Mouse (Mus musculus) testis, adult 2 months (tissue): ENCODE results near the gene 1700023F06Rik. TPM values are rescaled to one million over a fixed set of nuclear protein-coding genes. Genes with fewer than 3 reads are reported as not detected.

ENCODE experiments used
- H3K27ac ChIP-seq: fragments of 200-500 bp; 2 replicates; pipeline ENCODE4 v1.5.1; 2012; ENCODE audit warnings: low read depth, low read length; ENCODE audit not compliant: control insufficient read depth, insufficient read depth
- H3K27me3 ChIP-seq: fragments of 200-500 bp; 2 replicates; pipeline ENCODE4 v1.6.1; 2012; ENCODE audit warnings: mild to moderate bottlenecking, low read length, moderate library complexity; ENCODE audit not compliant: control insufficient read depth, insufficient read depth
- H3K36me3 ChIP-seq: fragments of 200-500 bp; 2 replicates; pipeline ENCODE4 v1.6.1; 2012; ENCODE audit warnings: mild to moderate bottlenecking, low read length; ENCODE audit not compliant: control insufficient read depth, insufficient read depth
- H3K4me1 ChIP-seq: fragments of 200-500 bp; 2 replicates; pipeline ENCODE4 v1.6.1; 2012; ENCODE audit warnings: low read length; ENCODE audit not compliant: control insufficient read depth, insufficient read depth
- H3K4me3 ChIP-seq: fragments of 200-500 bp; 2 replicates; pipeline ENCODE4 v1.5.1; 2012; ENCODE audit warnings: low read depth, mild to moderate bottlenecking, low read length, moderate library complexity, mixed read lengths; ENCODE audit not compliant: control insufficient read depth
- CTCF ChIP-seq: fragments of 200-500 bp; IDR thresholded peaks from 2 replicates; pipeline ENCODE4 v1.5.1; 2012; ENCODE audit warnings: low read depth, mild to moderate bottlenecking, inconsistent platforms, low read length, moderate library complexity; ENCODE audit not compliant: control insufficient read depth, insufficient read depth, insufficient replicate concordance
- POLR2A ChIP-seq: fragments of 200-500 bp; IDR thresholded peaks from 2 replicates; pipeline ENCODE4 v1.6.1; 2012; ENCODE audit warnings: low read depth, mild to moderate bottlenecking, inconsistent platforms, low read length, moderate library complexity; ENCODE audit not compliant: control insufficient read depth
- polyA plus RNA-seq: library from polyadenylated mRNA; depleted of rRNA; stranded (reverse); fragments of >200 nt; gene quantifications from 2 replicates; pipeline ENCODE4 v1.2.3, GENCODE M21; 2012; rRNA removed

Gene 1700023F06Rik
- 451 and 466 TPM in 2 replicates for polyA plus RNA-seq

DNA sequence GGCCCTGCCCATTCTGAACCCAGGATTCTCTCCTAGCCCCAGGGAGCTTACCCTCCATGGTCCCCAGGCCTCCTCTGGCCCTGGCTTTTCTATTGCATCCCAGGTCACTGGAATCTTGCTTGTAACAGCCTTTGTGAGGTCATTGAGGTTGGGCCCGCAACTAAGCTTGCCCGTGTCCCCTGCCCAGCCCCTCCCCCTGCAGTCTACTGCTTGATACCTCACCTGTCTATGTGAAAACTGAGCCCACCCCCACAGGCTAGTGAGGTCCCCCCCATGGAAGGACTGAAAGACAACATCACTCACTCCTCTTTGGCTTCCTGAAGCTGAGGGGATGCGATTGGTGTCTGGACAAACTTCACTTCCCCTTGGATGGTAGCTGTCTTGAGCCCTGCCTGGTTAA is at the start of gene 1700023F06Rik:
Gene 1700023F06Rik, minus strand, starts transcription at position 101 of the 400 bp plus-strand sequence.
- no peak within 1 kb of the TSS for H3K27ac ChIP-seq
- no peaks in the 10 kb centered on the region for H3K36me3 ChIP-seq
- H3K4me3 ChIP-seq: peak within 1 kb of the TSS; percentile 87
- no peaks in the 10 kb centered on the region for H3K27me3 ChIP-seq
- H3K4me1 ChIP-seq: no peaks in the 10 kb centered on the region
- TF ChIP-seq CTCF (no peak), POLR2A (peak; percentile 77; the same call in 1 of the 2 replicates)

DNA sequence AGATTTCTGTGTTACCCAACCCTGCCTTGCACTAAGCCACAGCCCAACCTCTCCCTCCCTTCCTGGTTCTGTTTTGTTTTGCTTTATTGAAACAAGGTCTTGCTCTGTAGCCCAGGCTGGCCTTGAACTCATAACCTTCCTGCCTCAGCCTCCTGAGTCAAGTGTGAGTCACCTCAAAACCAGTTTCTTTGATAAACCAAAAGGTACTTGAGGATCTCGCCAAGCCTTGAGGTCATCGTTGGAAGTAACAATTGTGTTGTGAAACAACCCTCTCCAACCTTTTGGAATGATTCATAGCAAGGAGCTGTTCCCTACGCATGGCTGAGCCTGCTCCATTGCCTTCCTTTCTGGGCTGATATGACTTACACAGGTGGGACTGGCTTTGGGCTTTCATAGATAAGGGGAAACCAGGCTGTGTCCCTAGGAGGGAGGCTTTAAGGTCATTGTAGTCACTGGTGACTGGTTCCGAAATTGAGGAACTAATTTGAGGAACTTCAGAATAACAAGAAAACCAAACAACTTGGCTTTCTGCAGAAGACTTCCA is 49.7 kb upstream of the 1700023F06Rik start:
- no peak overlapping the region for H3K27ac ChIP-seq
- H3K4me3 ChIP-seq: no peak overlapping the region
- H3K27me3 ChIP-seq: no peaks in the 10 kb centered on the region
- H3K4me1 ChIP-seq: no peaks in the 10 kb centered on the region
- no peaks in the 10 kb centered on the region for H3K36me3 ChIP-seq
- TF ChIP-seq POLR2A: no peak
- no peak for TF ChIP-seq CTCF

DNA sequence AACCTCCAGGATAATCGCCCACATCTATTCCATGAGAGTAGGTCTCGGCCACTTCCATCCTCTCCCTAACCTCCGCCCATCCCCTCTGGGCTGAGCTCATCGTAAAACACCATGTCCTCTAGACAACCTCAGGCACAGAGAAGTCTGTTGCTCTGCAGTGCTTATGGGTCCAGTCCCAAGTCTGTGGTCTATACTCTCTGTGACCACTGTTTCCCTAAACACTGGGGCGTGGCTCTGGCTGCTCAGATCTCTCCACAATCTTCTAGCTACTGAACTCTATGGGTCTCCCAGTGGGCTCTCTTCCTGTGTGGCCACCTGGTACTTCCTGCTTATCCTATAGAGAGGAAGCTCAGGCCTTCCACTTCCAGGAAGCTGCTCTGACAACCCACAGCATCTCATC is 45.2 kb upstream of the 1700023F06Rik start:
- Histone ChIP-seq H3K27me3 (no peaks in the 10 kb centered on the region), H3K4me3 (no peak overlapping the region), H3K36me3 (no peaks in the 10 kb centered on the region), H3K4me1 (no peaks in the 10 kb centered on the region), H3K27ac (no peak overlapping the region)
- TF ChIP-seq POLR2A: no peak
- TF ChIP-seq CTCF: no peak

DNA sequence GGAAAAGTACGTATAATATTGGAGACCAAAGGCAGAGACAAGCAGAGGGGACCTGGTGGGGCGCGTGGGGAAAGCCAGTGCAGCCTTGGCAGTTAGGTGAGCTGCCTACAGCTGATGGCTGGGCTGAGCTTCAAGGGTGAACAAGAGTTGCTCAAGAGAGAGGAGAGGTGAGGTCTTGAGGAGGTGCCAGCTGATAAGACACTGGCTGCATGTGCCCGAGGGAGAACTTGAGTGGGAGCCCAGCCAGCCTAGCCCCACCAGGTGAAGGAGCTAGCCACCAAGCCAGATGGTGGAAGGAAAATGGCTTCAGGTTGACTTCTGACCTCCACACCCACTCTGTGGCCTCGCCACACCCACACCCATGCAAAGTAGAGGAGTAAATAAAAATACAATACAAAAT is 44.0 kb upstream of the 1700023F06Rik start:
- H3K27me3 ChIP-seq: no peaks in the 10 kb centered on the region
- TF ChIP-seq POLR2A: no peak
- TF ChIP-seq CTCF: no peak
- no peaks in the 10 kb centered on the region for H3K4me1 ChIP-seq
- H3K4me3 ChIP-seq: no peak overlapping the region
- H3K36me3 ChIP-seq: no peaks in the 10 kb centered on the region
- H3K27ac ChIP-seq: no peak overlapping the region

DNA sequence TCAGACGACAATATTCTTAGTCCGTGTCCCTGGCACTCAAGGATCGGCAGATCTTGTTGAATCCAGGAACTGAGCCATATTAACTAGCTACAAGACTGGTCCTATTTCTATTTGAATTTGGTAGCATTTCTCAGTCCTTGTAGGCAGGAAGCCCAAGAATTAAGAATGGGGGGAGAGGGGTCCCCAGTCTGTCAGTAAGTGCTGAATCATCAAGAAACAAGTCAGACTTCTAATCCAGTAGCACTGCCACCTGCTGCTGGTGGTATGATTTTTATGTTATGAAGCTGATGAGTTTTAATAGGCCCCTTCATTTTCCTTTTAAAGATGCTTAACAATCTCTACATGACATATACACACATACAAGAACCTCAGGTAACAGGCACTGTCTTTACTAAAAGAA is 42.0 kb upstream of the 1700023F06Rik start:
- TF ChIP-seq POLR2A (no peak), CTCF (no peak)
- H3K27me3 ChIP-seq: no peaks in the 10 kb centered on the region
- H3K4me1 ChIP-seq: peaks cover 2% of the 10 kb centered on the region
- no peak overlapping the region for H3K4me3 ChIP-seq
- H3K36me3 ChIP-seq: no peaks in the 10 kb centered on the region
- no peak overlapping the region for H3K27ac ChIP-seq

DNA sequence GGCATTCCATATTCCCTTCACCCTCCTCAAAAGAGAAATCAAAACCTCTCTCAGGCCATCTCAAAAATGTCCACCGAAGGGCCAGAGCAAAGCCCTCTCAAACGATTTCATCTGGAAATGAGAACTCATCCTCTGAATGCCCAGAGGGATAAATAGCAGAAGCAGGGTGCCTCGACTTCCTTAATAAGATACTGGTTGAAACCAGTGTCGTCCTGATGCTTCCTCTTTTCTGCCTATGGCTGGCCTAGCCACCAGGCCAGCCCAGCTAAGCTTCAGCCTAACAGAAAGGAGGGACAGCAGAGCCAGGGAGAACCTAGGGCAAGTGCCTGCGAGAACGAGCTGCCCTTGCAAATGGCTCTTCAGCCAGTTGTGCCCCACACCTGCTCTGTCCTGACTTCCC is 41.2 kb upstream of the 1700023F06Rik start:
- no peaks in the 10 kb centered on the region for H3K36me3 ChIP-seq
- H3K27ac ChIP-seq: no peak overlapping the region
- no peaks in the 10 kb centered on the region for H3K27me3 ChIP-seq
- no peak overlapping the region for H3K4me3 ChIP-seq
- H3K4me1 ChIP-seq: peaks cover 2% of the 10 kb centered on the region
- TF ChIP-seq CTCF (no peak), POLR2A (no peak)

DNA sequence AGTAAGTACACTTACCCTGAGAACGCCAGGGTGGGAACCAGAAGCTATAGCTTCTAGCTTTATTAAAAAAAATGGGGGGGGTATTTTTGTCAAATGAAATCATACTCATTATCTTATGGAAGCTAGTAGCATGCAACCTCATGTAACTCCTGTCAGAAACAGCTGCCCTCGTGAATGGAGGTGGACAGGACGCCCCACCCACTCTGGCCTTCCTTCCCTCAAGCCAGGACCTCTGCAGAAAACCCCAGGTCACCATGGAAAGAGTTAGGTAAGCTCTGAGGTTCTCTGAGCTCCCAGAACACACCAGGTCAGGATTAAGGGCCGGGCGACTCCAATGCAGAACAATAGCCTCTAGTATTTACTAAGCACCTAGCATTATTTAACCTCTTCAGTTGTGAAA is 40.5 kb upstream of the 1700023F06Rik start:
- H3K27me3 ChIP-seq: no peaks in the 10 kb centered on the region
- H3K36me3 ChIP-seq: no peaks in the 10 kb centered on the region
- H3K27ac ChIP-seq: no peak overlapping the region
- peaks cover 2% of the 10 kb centered on the region for H3K4me1 ChIP-seq
- TF ChIP-seq POLR2A (no peak), CTCF (no peak)
- H3K4me3 ChIP-seq: no peak overlapping the region

DNA sequence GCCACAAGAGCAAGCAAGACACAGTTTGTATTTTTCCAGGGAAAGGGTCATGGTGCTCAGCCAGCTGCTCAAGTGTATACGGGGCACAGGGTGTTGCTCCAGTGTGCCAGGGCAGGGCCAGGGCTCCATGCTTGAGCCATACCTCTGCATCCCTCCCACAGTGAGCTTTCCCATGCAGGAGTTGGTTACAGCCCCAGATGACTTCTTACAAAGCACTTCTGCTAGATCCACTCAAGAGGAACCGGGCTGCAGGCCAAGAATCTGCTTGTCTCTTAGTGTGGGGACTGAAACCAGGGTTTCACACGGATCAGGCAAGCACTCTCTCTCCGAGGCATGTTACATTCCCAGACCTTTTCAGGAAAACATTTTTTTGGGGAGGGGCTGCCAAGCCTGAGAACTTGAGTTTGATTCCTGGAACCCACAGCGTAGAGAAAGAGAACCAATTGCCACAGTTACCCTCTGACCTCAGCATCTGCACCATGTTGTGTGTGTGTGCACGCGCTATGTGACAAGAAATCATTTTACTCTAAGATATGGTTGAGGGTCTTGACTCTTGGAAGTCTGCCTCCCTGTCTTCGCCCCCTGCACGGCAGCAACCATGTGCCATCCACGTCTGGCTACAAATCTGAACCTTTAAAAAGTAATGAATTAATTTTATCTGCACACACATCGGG is 39.3 kb upstream of the 1700023F06Rik start:
- Histone ChIP-seq H3K27me3 (no peaks in the 10 kb centered on the region), H3K4me3 (no peak overlapping the region), H3K4me1 (peaks cover 2% of the 10 kb centered on the region), H3K36me3 (no peaks in the 10 kb centered on the region), H3K27ac (no peak overlapping the region)
- no peak for TF ChIP-seq CTCF
- TF ChIP-seq POLR2A: no peak
